Mouse (Mus musculus) ES-E14 (cell line): ENCODE measurements at regions not wholly inside any gene's neighbourhood (a gene's known extent, or its start where the extent isn't known, plus 50 kb on each side); places are given as distances from the start of the nearest gene placed in this dataset.

Source experiments
- HCFC1 ChIP-seq: IDR thresholded peaks from 2 replicates; pipeline ENCODE4 v1.6.1; 2012; ENCODE audit warnings: low read length, inconsistent platforms, borderline replicate concordance; ENCODE audit not compliant: insufficient read depth
- MAFK ChIP-seq: IDR thresholded peaks from 2 replicates; pipeline ENCODE4 v1.6.1; 2014; ENCODE audit warnings: mild to moderate bottlenecking, low read depth, low read length, inconsistent platforms; ENCODE audit not compliant: insufficient read depth

- TF ChIP-seq MAFK (no peak), HCFC1 (no peak)
Observed at GRCm38 (mm10) chr16:78238052-78238701, 63.1 kb upstream of the Cxadr start.
